In genomic region chr17:14643996-14644395, GRCm38 (mm10) we compare ENCODE assay signal across 23 mouse cellular contexts. TPM values are rescaled to one million over a fixed set of nuclear protein-coding genes. Genes with fewer than 3 reads are reported as not detected.
DNase-seq lines count a peak whose midpoint lies in the region; ATAC-seq lines count a peak whose summit lies in the region.
"Had no signal": no experiment of that assay in that cellular context is flagged by ENCODE, and none has a peak within 500 bp of the region (broad histone marks: within the 10 kb centered on the region; RNA-seq: fewer than 3 reads in every experiment).

No protein-coding gene starts in this region.

- H3K4me2 ChIP-seq in embryonic facial prominence, embryonic 13.5 days, result no peak overlapping the region
- H3K4me2 ChIP-seq in heart, embryonic 11.5 days, result no peak overlapping the region
- no peak overlapping the region for H3K4me2 ChIP-seq in embryonic facial prominence, embryonic 14.5 days (ENCODE audit: low read depth, low read length)
- no peak overlapping the region for H3K4me2 ChIP-seq in stomach, embryonic 16.5 days (ENCODE audit: low read depth, low read length)
- H3K4me2 ChIP-seq: forebrain, embryonic 12.5 days; forebrain, embryonic 15.5 days; heart, embryonic 13.5 days; hindbrain, embryonic 12.5 days; hindbrain, embryonic 15.5 days had no signal

- H3K4me1 ChIP-seq in embryonic facial prominence, embryonic 13.5 days, result 0 out of 2 replicates have a peak, but pooled peaks cover 13% of the 10 kb centered on the region
- H3K4me1 ChIP-seq in embryonic facial prominence, embryonic 10.5 days, result no peaks in the 10 kb centered on the region
- H3K4me1 ChIP-seq in heart, embryonic 10.5 days, result no peaks in the 10 kb centered on the region
- no peaks in the 10 kb centered on the region for H3K4me1 ChIP-seq in heart, embryonic 11.5 days (ENCODE audit: control insufficient read depth, insufficient read depth, low read length)
- peaks cover 13% of the 10 kb centered on the region for H3K4me1 ChIP-seq in embryonic facial prominence, embryonic 14.5 days (ENCODE audit: control insufficient read depth, insufficient read depth, low read length)
- H3K4me1 ChIP-seq in stomach, embryonic 16.5 days (ENCODE audit: control insufficient read depth, insufficient read depth, low read length), result peaks cover 19% of the 10 kb centered on the region; the same call in 1 of the 2 replicates
- H3K4me1 ChIP-seq: forebrain, embryonic 12.5 days; forebrain, embryonic 15.5 days; hindbrain, embryonic 12.5 days had no signal

- H3K9ac ChIP-seq in embryonic facial prominence, embryonic 13.5 days, result no peak overlapping the region
- no peak overlapping the region for H3K9ac ChIP-seq in heart, embryonic 11.5 days (ENCODE audit: low read depth, low read length)
- H3K9ac ChIP-seq in embryonic facial prominence, embryonic 14.5 days (ENCODE audit: low read depth, low read length), result no peak overlapping the region
- H3K9ac ChIP-seq in stomach, embryonic 16.5 days (ENCODE audit: low read length), result no peak overlapping the region
- H3K9ac ChIP-seq: forebrain, embryonic 12.5 days; forebrain, embryonic 15.5 days; heart, embryonic 13.5 days; hindbrain, embryonic 12.5 days; hindbrain, embryonic 15.5 days had no signal

- H3K4me3 ChIP-seq in embryonic facial prominence, embryonic 13.5 days, result no peak overlapping the region
- no peak overlapping the region for H3K4me3 ChIP-seq in embryonic facial prominence, embryonic 10.5 days
- H3K4me3 ChIP-seq in heart, embryonic 10.5 days, result no peak overlapping the region
- H3K4me3 ChIP-seq in heart, embryonic 11.5 days (ENCODE audit: low read depth, low read length), result no peak overlapping the region
- H3K4me3 ChIP-seq in embryonic facial prominence, embryonic 14.5 days (ENCODE audit: low read depth, low read length), result no peak overlapping the region
- H3K4me3 ChIP-seq in stomach, embryonic 16.5 days (replicated peaks; ENCODE audit: low read length), result no peak overlapping the region
- H3K4me3 ChIP-seq: erythroblast, embryonic 14.5 days; forebrain, embryonic 12.5 days; forebrain, embryonic 15.5 days; heart, adult 2 months; heart, embryonic 13.5 days; hindbrain, embryonic 12.5 days; hindbrain, embryonic 15.5 days had no signal

- H3K27me3 ChIP-seq in embryonic facial prominence, embryonic 13.5 days, result 0 out of 2 replicates have a peak, but pooled peaks cover 3% of the 10 kb centered on the region
- H3K27me3 ChIP-seq in embryonic facial prominence, embryonic 10.5 days (replicated peaks; ENCODE audit: low read depth, poor library complexity, severe bottlenecking), result no peaks in the 10 kb centered on the region
- peaks cover 5% of the 10 kb centered on the region; the same call in 1 of the 2 replicates for H3K27me3 ChIP-seq in heart, embryonic 10.5 days (ENCODE audit: insufficient read depth, poor library complexity, severe bottlenecking)
- no peaks in the 10 kb centered on the region; the same call in 1 of the 2 replicates for H3K27me3 ChIP-seq in heart, embryonic 11.5 days (ENCODE audit: control insufficient read depth, insufficient read depth, low read length)
- H3K27me3 ChIP-seq in embryonic facial prominence, embryonic 14.5 days (replicated peaks; ENCODE audit: control insufficient read depth, insufficient read depth, low read length), result no peaks in the 10 kb centered on the region
- H3K27me3 ChIP-seq in stomach, embryonic 16.5 days (ENCODE audit: control insufficient read depth, insufficient read depth, low read length), result no peaks in the 10 kb centered on the region
- H3K27me3 ChIP-seq: forebrain, embryonic 12.5 days; forebrain, embryonic 15.5 days; heart, embryonic 13.5 days; hindbrain, embryonic 12.5 days; hindbrain, embryonic 15.5 days had no signal

- no peak for DNase-seq in embryonic facial prominence, embryonic 10.5 days (ENCODE audit: low spot score)
- peak; percentile 71 for DNase-seq in heart, embryonic 10.5 days (ENCODE audit: low spot score)
- DNase-seq in embryonic facial prominence, embryonic 14.5 days (ENCODE audit: low spot score), result peak; percentile 54
- DNase-seq in left cerebral cortex, postnatal 10 days (ENCODE audit: extremely low spot score in 1 of 2, low spot score in 2 of 2), result no peak
- DNase-seq in adrenal gland, postnatal 25 days, result no peak
- DNase-seq: adrenal gland, adult 8-10 months; adrenal gland, postnatal 36 days; cerebellum, adult 18-20 months; cerebellum, adult 9-10 months; cerebellum, postnatal 14 days; gastrocnemius, postnatal 14 days; heart, adult 2 months had no signal

- intact Hi-C loops in left cerebral cortex, postnatal 10 days (cut with DNase I), result no loop called here

- peak overlapping the region; percentile 64; the same call in 1 of the 2 replicates for H3K27ac ChIP-seq in embryonic facial prominence, embryonic 13.5 days
- no peak overlapping the region for H3K27ac ChIP-seq in embryonic facial prominence, embryonic 10.5 days (replicated peaks)
- no peak overlapping the region for H3K27ac ChIP-seq in heart, embryonic 10.5 days
- H3K27ac ChIP-seq in heart, embryonic 11.5 days (ENCODE audit: low read depth, low read length), result no peak overlapping the region
- peak overlapping the region; percentile 61; the same call in 1 of the 2 replicates for H3K27ac ChIP-seq in embryonic facial prominence, embryonic 14.5 days (replicated peaks; ENCODE audit: low read depth, low read length)
- peak overlapping the region; percentile 11; the same call in 1 of the 2 replicates for H3K27ac ChIP-seq in stomach, embryonic 16.5 days (ENCODE audit: low read length)
- H3K27ac ChIP-seq: forebrain, embryonic 12.5 days; forebrain, embryonic 15.5 days; heart, adult 2 months; heart, embryonic 13.5 days; hindbrain, embryonic 12.5 days; hindbrain, embryonic 15.5 days had no signal

- no peaks in the 10 kb centered on the region for H3K9me3 ChIP-seq in embryonic facial prominence, embryonic 13.5 days
- H3K9me3 ChIP-seq in embryonic facial prominence, embryonic 10.5 days, result no peaks in the 10 kb centered on the region
- no peaks in the 10 kb centered on the region for H3K9me3 ChIP-seq in heart, embryonic 10.5 days
- no peaks in the 10 kb centered on the region for H3K9me3 ChIP-seq in heart, embryonic 11.5 days (replicated peaks; ENCODE audit: control insufficient read depth, low read length)
- no peaks in the 10 kb centered on the region for H3K9me3 ChIP-seq in embryonic facial prominence, embryonic 14.5 days (ENCODE audit: control insufficient read depth, low read length)
- no peaks in the 10 kb centered on the region for H3K9me3 ChIP-seq in stomach, embryonic 16.5 days (replicated peaks; ENCODE audit: control insufficient read depth, low read length)
- H3K9me3 ChIP-seq: forebrain, embryonic 12.5 days; forebrain, embryonic 15.5 days; heart, embryonic 13.5 days; hindbrain, embryonic 12.5 days; hindbrain, embryonic 15.5 days had no signal

- no peaks in the 10 kb centered on the region for H3K36me3 ChIP-seq in embryonic facial prominence, embryonic 13.5 days
- no peaks in the 10 kb centered on the region for H3K36me3 ChIP-seq in embryonic facial prominence, embryonic 10.5 days (replicated peaks)
- H3K36me3 ChIP-seq in heart, embryonic 10.5 days, result no peaks in the 10 kb centered on the region
- no peaks in the 10 kb centered on the region for H3K36me3 ChIP-seq in heart, embryonic 11.5 days (ENCODE audit: control insufficient read depth, insufficient read depth, low read length)
- H3K36me3 ChIP-seq in embryonic facial prominence, embryonic 14.5 days (ENCODE audit: control insufficient read depth, insufficient read depth, low read length), result no peaks in the 10 kb centered on the region
- no peaks in the 10 kb centered on the region for H3K36me3 ChIP-seq in stomach, embryonic 16.5 days (ENCODE audit: control insufficient read depth, insufficient read depth, low read length)
- H3K36me3 ChIP-seq: forebrain, embryonic 12.5 days; forebrain, embryonic 15.5 days; heart, embryonic 13.5 days; hindbrain, embryonic 12.5 days; hindbrain, embryonic 15.5 days had no signal

- 54% methylated on average over 3 of the region's 3 CpGs for WGBS in embryonic facial prominence, embryonic 13.5 days
- 74% methylated on average over 3 of the region's 3 CpGs for WGBS in embryonic facial prominence, embryonic 10.5 days
- WGBS in heart, embryonic 10.5 days, result 65% methylated on average over 3 of the region's 3 CpGs
- WGBS in heart, embryonic 11.5 days (ENCODE audit: insufficient replicate concordance), result 70% methylated on average over 3 of the region's 3 CpGs
- WGBS in embryonic facial prominence, embryonic 14.5 days, result 53% methylated on average over 3 of the region's 3 CpGs
- 70% methylated on average over 3 of the region's 3 CpGs for WGBS in stomach, embryonic 16.5 days

- no peak for ATAC-seq in embryonic facial prominence, embryonic 13.5 days (ENCODE audit: insufficient number of reproducible peaks, insufficient read depth, low FRiP score, low TSS enrichment, low read depth)
- ATAC-seq in heart, embryonic 11.5 days (replicated peaks; ENCODE audit: insufficient number of reproducible peaks, low FRiP score, low TSS enrichment), result no peak
- ATAC-seq in embryonic facial prominence, embryonic 14.5 days (ENCODE audit: low read depth), result no peak
- ATAC-seq in stomach, embryonic 16.5 days (ENCODE audit: insufficient read depth, low FRiP score), result no peak
- ATAC-seq: activated CD4-positive, CD25-positive, alpha-beta regulatory T cell, adult 4 months; forebrain, embryonic 15.5 days; intestine, postnatal 0 days had no signal

RNA-seq across cellular contexts. Expression of gene Thbs2, which starts 50.0 kb away (rescaled TPM):
- 21.7 and 33.7 TPM in 2 replicates for polyA plus RNA-seq in embryonic facial prominence, embryonic 13.5 days (2015; fragmentation: Nextera tagmentation; extraction: Ambion mirVana)
- 1.3 and 1.9 TPM in 2 replicates for polyA plus RNA-seq in embryonic facial prominence, embryonic 10.5 days (2016; fragmentation: Nextera tagmentation; extraction: Ambion mirVana)
- polyA plus RNA-seq in heart, embryonic 10.5 days (2016; fragmentation: Nextera tagmentation; extraction: Ambion mirVana), result 1.2 and 1.3 TPM in 2 replicates
- polyA plus RNA-seq in heart, embryonic 11.5 days (2014; fragmentation: Nextera tagmentation; extraction: Ambion mirVana), result 2.7 and 4.0 TPM in 2 replicates
- 133 and 141 TPM in 2 replicates for polyA plus RNA-seq in embryonic facial prominence, embryonic 14.5 days (2014; fragmentation: Nextera tagmentation; extraction: Ambion mirVana)
- polyA plus RNA-seq in stomach, embryonic 16.5 days (2015; fragmentation: Nextera tagmentation; extraction: Ambion mirVana), result 54.9 and 59.8 TPM in 2 replicates
- total RNA-seq in left cerebral cortex, postnatal 10 days (2021), result 1 to 10 TPM; 7.5 to 7.9 TPM
- total RNA-seq in adrenal gland, postnatal 25 days (2021), result 1.9 and 2.2 TPM in 2 replicates
- polyA plus RNA-seq: activated CD4-positive, CD25-positive, alpha-beta regulatory T cell, adult 4 months; erythroblast, embryonic 14.5 days had no signal

Comparison
In these comparisons a context has a peak if more than half of its experiments do, and no peak if none do; other contexts are left out.
1. H3K27ac ChIP-seq: peak in embryonic facial prominence, embryonic 13.5 days (single experiment), embryonic facial prominence, embryonic 14.5 days (single experiment) and stomach, embryonic 16.5 days (single experiment); none in embryonic facial prominence, embryonic 10.5 days (single experiment), heart, embryonic 10.5 days (single experiment) and heart, embryonic 11.5 days (single experiment).
2. DNase-seq: peak in heart, embryonic 10.5 days (single experiment) and embryonic facial prominence, embryonic 14.5 days (single experiment); none in embryonic facial prominence, embryonic 10.5 days (single experiment), left cerebral cortex, postnatal 10 days (0 of 2) and adrenal gland, postnatal 25 days (single experiment).